Mouse (Mus musculus): ENCODE data around the gene Ina. TPM values are rescaled to one million over a fixed set of nuclear protein-coding genes. Genes with fewer than 3 reads are reported as not detected.
"Not testable (repeated sequence)": the region's sequence is repeated elsewhere in the genome, so short reads cannot be mapped to it uniquely, and the experiment has no call there.

Gene Ina
- polyA plus RNA-seq, 1 experiment: 0.31 TPM

DNA sequence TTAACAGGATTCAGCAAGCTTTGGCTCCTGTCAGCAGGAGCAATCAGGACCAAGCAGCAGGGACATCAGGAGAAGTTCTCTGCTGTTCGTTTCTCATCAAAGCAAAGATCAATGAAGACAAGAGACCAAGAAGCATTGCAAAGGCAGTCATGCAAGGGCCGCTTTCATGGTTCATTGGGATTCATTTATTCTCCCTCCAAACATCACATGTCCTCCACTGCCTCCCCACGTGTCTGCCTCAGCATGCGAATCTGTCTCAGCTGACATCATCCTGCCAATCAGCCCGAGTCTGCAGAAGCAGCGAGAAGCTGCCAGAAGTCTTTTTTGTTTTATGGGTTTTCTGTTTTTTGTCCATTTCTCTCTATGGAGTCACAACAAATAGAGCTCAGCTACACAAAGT, 37.0 kb upstream of the Ina start:
- H3K27me3 ChIP-seq (replicated peaks; ENCODE audit: control insufficient read depth, insufficient read depth, low read length): no peaks in the 10 kb centered on the region
- peaks cover 28% of the 10 kb centered on the region for H3K4me1 ChIP-seq (ENCODE audit: control insufficient read depth, insufficient read depth, low read length)
- 27% methylated on average over 6 of the region's 6 CpGs for WGBS
- DNase-seq: peak; percentile 93
- peak overlapping the region; percentile 77 for H3K27ac ChIP-seq (ENCODE audit: insufficient read depth, low read depth, low read length)
- H3K4me3 ChIP-seq (ENCODE audit: insufficient read depth, low read depth, low read length): no peak overlapping the region
- TF ChIP-seq CTCF (conservative IDR thresholded peaks at IDR 0.05; ENCODE audit: insufficient read depth, insufficient read length, low read depth, low read length) (no peak), POLR2A (IDR thresholded peaks at IDR 0.05; ENCODE audit: low read depth, low read length) (no peak)
- no peaks in the 10 kb centered on the region for H3K36me3 ChIP-seq (ENCODE audit: control insufficient read depth, insufficient read depth, low read length)

DNA sequence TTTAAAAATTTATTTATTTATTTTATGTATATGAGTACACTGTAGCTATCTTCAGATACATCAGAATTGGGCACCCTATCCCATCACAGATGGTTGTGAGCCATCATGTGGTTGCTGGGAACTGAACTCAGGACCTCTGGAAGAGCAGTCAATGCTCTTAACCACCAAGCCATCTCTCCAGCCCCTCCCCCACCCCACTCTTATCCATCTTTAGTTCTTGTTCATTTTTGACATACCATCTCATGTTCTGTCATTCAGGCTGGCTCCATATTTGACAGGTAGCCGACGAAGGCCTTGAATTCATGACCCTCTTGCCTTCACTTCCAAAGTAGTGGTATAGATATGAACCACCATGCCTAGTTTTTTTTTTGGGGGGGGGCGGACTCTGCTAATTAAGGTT, 36.4 kb upstream of the Ina start:
- H3K36me3 ChIP-seq (ENCODE audit: control insufficient read depth, insufficient read depth, low read length); DNase-seq; H3K4me3 ChIP-seq (ENCODE audit: insufficient read depth, low read depth, low read length); H3K27ac ChIP-seq (ENCODE audit: insufficient read depth, low read depth, low read length); H3K27me3 ChIP-seq (replicated peaks; ENCODE audit: control insufficient read depth, insufficient read depth, low read length): not testable (repeated sequence)
- H3K4me1 ChIP-seq (ENCODE audit: control insufficient read depth, insufficient read depth, low read length): peaks cover 28% of the 10 kb centered on the region
- WGBS: 94% methylated on average over 3 of the region's 3 CpGs

DNA sequence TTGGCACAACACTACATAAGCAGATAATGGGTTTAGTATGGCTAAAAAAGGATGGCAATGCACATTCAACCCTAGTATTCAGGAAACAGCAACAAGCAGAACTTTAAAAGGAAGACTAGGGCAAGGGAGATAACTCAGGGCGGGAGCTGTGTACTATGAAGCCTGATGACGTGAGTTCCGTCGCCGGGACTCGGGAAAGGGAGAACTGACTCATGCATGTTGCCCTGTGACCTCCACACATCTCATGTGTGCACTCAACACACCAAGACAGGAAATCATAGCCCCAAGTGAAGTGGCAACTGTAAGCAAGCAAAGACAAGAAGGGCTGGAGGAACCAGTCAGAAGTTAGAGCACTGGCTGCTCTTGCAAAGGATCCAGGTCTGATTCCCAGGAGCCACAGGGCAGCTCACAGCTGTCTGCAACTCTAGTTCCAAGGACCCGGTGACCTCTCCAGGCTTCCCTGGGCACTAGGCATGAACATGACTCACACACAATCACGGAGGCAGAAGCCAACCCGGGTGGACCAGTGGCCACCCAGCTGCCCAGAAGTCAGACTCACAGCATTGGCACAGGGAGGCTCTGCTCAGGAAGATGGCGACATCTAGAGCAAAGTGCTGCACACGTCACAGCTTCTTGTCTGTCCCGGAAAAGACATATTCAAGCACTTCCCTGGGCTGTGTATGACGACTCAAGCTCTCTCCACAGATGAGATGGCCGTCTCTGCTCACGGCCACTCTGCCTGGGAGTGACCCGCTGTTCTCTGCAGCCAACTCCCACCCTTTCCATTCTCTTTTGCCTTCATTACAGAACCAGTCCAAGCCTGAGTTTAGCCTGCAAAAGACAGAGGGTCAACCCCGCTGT, 35.3 kb upstream of the Ina start:
- peaks cover 34% of the 10 kb centered on the region for H3K4me1 ChIP-seq (ENCODE audit: control insufficient read depth, insufficient read depth, low read length)
- TF ChIP-seq CTCF (conservative IDR thresholded peaks at IDR 0.05; ENCODE audit: insufficient read depth, insufficient read length, low read depth, low read length): peak; percentile 41
- no peak for TF ChIP-seq POLR2A (IDR thresholded peaks at IDR 0.05; ENCODE audit: low read depth, low read length)
- no peak overlapping the region for H3K4me3 ChIP-seq (ENCODE audit: insufficient read depth, low read depth, low read length)
- no peaks in the 10 kb centered on the region for H3K27me3 ChIP-seq (replicated peaks; ENCODE audit: control insufficient read depth, insufficient read depth, low read length)
- H3K27ac ChIP-seq (ENCODE audit: insufficient read depth, low read depth, low read length): peak overlapping the region; percentile 88
- peak; percentile 59 for DNase-seq
- WGBS: 64% methylated on average over 17 of the region's 17 CpGs
- H3K36me3 ChIP-seq (ENCODE audit: control insufficient read depth, insufficient read depth, low read length): no peaks in the 10 kb centered on the region

DNA sequence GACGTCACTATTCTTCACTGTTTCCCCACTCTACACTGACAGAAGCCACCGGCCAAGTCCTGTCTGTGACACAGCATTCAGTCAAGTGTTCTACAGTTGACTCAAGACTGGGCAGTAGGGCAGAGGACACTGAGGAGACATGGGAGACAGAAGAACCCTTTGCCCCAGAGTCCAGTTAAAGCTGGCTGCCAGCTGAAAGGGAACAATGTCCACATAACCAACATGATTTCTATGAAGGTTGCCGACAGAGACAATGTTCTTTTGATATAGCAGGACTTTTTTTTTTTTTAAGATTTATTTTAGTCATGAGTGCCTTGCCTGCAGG, 34.8 kb upstream of the Ina start:
- H3K27ac ChIP-seq (ENCODE audit: insufficient read depth, low read depth, low read length): peak overlapping the region; percentile 88
- no peak overlapping the region for H3K4me3 ChIP-seq (ENCODE audit: insufficient read depth, low read depth, low read length)

GRCm38 (mm10) chr19:46981462-46981861, 33.0 kb upstream of the Ina start:
- no peak overlapping the region for H3K4me3 ChIP-seq (ENCODE audit: insufficient read depth, low read depth, low read length)
- H3K27ac ChIP-seq (ENCODE audit: insufficient read depth, low read depth, low read length): no peak overlapping the region
- DNase-seq: no peak
- peaks cover 23% of the 10 kb centered on the region for H3K4me1 ChIP-seq (ENCODE audit: control insufficient read depth, insufficient read depth, low read length)
- no peak for TF ChIP-seq CTCF (conservative IDR thresholded peaks at IDR 0.05; ENCODE audit: insufficient read depth, insufficient read length, low read depth, low read length)
- TF ChIP-seq POLR2A (IDR thresholded peaks at IDR 0.05; ENCODE audit: low read depth, low read length): no peak
- 65% methylated on average over 6 of the region's 6 CpGs for WGBS
- H3K27me3 ChIP-seq (replicated peaks; ENCODE audit: control insufficient read depth, insufficient read depth, low read length): no peaks in the 10 kb centered on the region
- no peaks in the 10 kb centered on the region for H3K36me3 ChIP-seq (ENCODE audit: control insufficient read depth, insufficient read depth, low read length)

More for the DNA sequence above, 34.8 kb upstream of the Ina start:
- H3K27me3 ChIP-seq (replicated peaks; ENCODE audit: control insufficient read depth, insufficient read depth, low read length): no peaks in the 10 kb centered on the region
- no peak for TF ChIP-seq CTCF (conservative IDR thresholded peaks at IDR 0.05; ENCODE audit: insufficient read depth, insufficient read length, low read depth, low read length)
- TF ChIP-seq POLR2A (IDR thresholded peaks at IDR 0.05; ENCODE audit: low read depth, low read length): no peak
- H3K36me3 ChIP-seq (ENCODE audit: control insufficient read depth, insufficient read depth, low read length): no peaks in the 10 kb centered on the region
- WGBS: 31% methylated on average over 3 of the region's 3 CpGs
- peaks cover 34% of the 10 kb centered on the region for H3K4me1 ChIP-seq (ENCODE audit: control insufficient read depth, insufficient read depth, low read length)
- DNase-seq: peak; percentile 84

- H3K27me3 ChIP-seq (replicated peaks; ENCODE audit: control insufficient read depth, insufficient read depth, low read length): no peaks in the 10 kb centered on the region
- peaks cover 25% of the 10 kb centered on the region for H3K4me1 ChIP-seq (ENCODE audit: control insufficient read depth, insufficient read depth, low read length)
- 23% methylated on average over 14 of the region's 14 CpGs for WGBS
- H3K4me3 ChIP-seq (ENCODE audit: insufficient read depth, low read depth, low read length): no peak overlapping the region
- no peaks in the 10 kb centered on the region for H3K36me3 ChIP-seq (ENCODE audit: control insufficient read depth, insufficient read depth, low read length)
- H3K27ac ChIP-seq (ENCODE audit: insufficient read depth, low read depth, low read length): peak overlapping the region; percentile 6
- TF ChIP-seq CTCF (conservative IDR thresholded peaks at IDR 0.05; ENCODE audit: insufficient read depth, insufficient read length, low read depth, low read length) (no peak), POLR2A (IDR thresholded peaks at IDR 0.05; ENCODE audit: low read depth, low read length) (no peak)
- peak; percentile 40 for DNase-seq
These were observed 31.0 kb upstream of the Ina start for GRCm38 (mm10) chr19:46983352-46983965.

DNA sequence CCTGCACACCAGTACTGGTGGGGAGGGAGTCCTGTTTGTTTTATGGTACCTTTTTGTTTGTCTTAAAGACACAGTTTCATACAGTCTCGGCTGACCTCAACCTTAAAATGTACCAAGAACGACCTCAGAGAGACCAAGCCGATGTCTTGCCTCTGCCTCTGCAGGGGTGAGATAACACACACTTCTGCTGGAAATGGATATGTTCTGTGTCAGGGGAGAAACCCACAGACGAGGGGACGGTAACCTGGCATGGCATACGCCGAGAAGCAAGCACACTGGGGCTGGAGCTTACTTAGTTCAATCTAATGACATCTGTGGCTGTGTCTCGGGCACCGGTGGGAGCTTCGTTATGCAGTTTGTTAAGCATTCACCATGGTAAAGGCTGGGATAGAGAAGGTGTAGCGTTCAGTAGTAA, 30.5 kb upstream of the Ina start:
- H3K27ac ChIP-seq (ENCODE audit: insufficient read depth, low read depth, low read length): peak overlapping the region; percentile 6
- WGBS: 29% methylated on average over 11 of the region's 11 CpGs
- no peak for DNase-seq
- H3K4me3 ChIP-seq (ENCODE audit: insufficient read depth, low read depth, low read length): no peak overlapping the region
- no peaks in the 10 kb centered on the region for H3K36me3 ChIP-seq (ENCODE audit: control insufficient read depth, insufficient read depth, low read length)
- H3K27me3 ChIP-seq (replicated peaks; ENCODE audit: control insufficient read depth, insufficient read depth, low read length): no peaks in the 10 kb centered on the region
- H3K4me1 ChIP-seq (ENCODE audit: control insufficient read depth, insufficient read depth, low read length): peaks cover 20% of the 10 kb centered on the region
- TF ChIP-seq POLR2A (IDR thresholded peaks at IDR 0.05; ENCODE audit: low read depth, low read length) (no peak), CTCF (conservative IDR thresholded peaks at IDR 0.05; ENCODE audit: insufficient read depth, insufficient read length, low read depth, low read length) (no peak)

All from kidney, adult 2 months (tissue).